Mouse (Mus musculus) CH12F3 (cell line): ENCODE results near the gene Fam163b.

Source experiments
- in situ Hi-C: fragments of 300-500 bp; cut with MboI; formaldehyde crosslinking; loops from 2 replicates; pipeline ENCODE4 v1.14.3; 2020; ENCODE audit warnings: low sequenced_read_pairs

The Fam163b gene

GRCm38 (mm10) chr2:27088071-27088644 is 54.1 kb downstream of the Fam163b start:
- in situ Hi-C loops, result no loop called here

GRCm38 (mm10) chr2:27087581-27087980 is 54.7 kb downstream of the Fam163b start:
- in situ Hi-C loops, result no loop called here

GRCm38 (mm10) chr2:27086483-27087010 is 55.7 kb downstream of the Fam163b start:
- in situ Hi-C loops, result no loop called here

GRCm38 (mm10) chr2:27085801-27086200 is 56.5 kb downstream of the Fam163b start:
- in situ Hi-C loops, result no loop called here

DNA sequence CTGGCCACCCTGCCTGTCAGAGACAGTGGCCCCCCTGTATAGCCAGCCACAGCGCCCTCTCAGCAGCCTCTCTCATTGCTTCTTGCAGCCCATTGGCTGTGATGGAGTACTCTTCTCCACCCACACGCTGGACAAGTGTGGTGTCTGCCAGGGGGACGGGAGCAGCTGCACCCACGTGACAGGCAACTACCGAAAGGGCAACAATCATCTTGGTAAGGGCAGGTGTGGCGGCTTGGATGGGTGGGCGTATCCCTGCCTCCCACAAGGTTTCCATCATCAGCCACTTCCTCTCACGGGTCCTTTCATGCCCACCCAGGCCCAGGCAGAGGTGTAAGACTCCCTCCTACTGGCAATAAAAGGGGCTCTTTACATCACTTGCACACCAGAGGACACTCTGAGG is 57.3 kb downstream of the Fam163b start:
- in situ Hi-C loops, result no loop called here

GRCm38 (mm10) chr2:27083761-27084475 is 58.4 kb downstream of the Fam163b start:
- in situ Hi-C loops, result no loop called here

- in situ Hi-C loops, result loop anchor here (5.0 kb wide), 1 partner anchor 153 kb away; no protein-coding TSS in a partner anchor
These were observed 62.6 kb downstream of the Fam163b start for GRCm38 (mm10) chr2:27079649-27080048.

GRCm38 (mm10) chr2:27079152-27079584 is 63.1 kb downstream of the Fam163b start, which contains the start of gene Adamtsl2:
TSS of gene Adamtsl2 (plus strand) at chr2:27079379.
- in situ Hi-C loops, result loop anchor here (5.0 kb wide), 1 partner anchor 153 kb away; no protein-coding TSS in a partner anchor

GRCm38 (mm10) chr2:27078312-27078711 is 64.0 kb downstream of the Fam163b start:
- in situ Hi-C loops, result loop anchor here (5.0 kb wide), 1 partner anchor 154 kb away; no protein-coding TSS in a partner anchor

- in situ Hi-C loops, result loop anchor here (5.0 kb wide), 1 partner anchor 155 kb away; no protein-coding TSS in a partner anchor
These were observed 64.5 kb downstream of the Fam163b start for GRCm38 (mm10) chr2:27077655-27078244.

DNA sequence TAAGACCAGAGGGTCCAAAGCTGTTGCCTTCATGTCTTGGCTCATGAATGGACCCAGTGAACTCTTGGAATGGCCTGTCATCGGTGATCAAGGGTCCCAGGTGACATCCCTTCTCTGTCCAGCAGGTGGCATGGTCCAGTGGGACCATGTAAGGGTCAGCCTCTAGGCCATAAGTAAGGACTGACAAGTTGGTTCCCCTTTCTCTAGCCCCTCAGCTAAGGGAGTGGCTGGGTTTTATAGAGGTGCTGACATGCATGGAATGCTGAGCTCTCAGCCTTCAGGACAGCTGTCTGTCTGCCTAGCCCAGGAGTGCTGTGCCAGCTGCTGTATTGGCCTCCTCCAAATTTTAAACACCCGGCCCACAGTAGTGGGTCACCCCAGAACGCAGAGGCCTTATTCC is 66.8 kb downstream of the Fam163b start:
- in situ Hi-C loops, result loop anchor here (5.0 kb wide), 1 partner anchor 157 kb away; no protein-coding TSS in a partner anchor

DNA sequence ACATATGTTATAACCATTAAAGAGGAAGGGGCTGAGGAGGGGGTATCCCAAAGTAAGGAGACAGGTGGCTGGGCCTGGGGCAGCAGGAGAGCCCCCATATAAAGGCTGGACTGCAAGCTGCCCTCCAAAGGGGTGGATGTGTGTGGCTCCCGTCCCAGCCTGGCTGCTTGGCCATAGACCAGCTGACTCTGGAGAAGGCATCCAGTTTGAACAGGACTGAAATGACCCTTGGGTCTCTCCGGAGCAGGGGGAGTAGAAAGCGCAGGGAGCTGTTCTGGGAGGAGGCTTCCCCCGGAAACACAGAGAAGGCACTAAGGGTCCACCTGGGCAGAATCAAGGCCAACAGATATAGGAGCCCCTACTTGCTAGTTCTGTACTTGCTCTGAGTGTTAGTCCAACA is 67.5 kb downstream of the Fam163b start:
- in situ Hi-C loops, result loop anchor here (5.0 kb wide), 1 partner anchor 157 kb away; no protein-coding TSS in a partner anchor

- in situ Hi-C loops, result no loop called here
These were observed 68.9 kb downstream of the Fam163b start for GRCm38 (mm10) chr2:27073407-27073806.

- in situ Hi-C loops, result no loop called here
These were observed 70.3 kb downstream of the Fam163b start, which contains the start of gene Mymk for GRCm38 (mm10) chr2:27071978-27072377. TSS of gene Mymk (minus strand) at chr2:27072179.

DNA sequence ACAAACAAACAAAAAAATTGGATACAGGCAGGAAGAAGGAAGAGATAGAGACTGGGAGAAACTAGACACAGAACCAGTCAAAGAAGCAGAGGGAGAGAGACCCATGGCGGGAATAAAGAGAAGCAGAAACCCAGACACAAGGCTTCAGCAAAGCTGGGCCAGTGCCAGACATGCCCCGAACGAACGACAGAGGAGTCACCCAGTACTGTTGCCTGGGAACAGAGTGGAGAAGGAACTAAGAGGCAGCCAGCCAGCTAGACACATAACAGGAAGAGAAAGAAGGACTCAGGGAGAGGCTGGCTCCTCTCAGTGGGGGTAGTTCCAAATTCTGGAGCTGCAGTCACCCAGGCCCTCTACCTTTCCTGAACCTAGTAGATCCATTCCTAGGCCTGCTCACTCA is 71.2 kb downstream of the Fam163b start:
- in situ Hi-C loops, result no loop called here

DNA sequence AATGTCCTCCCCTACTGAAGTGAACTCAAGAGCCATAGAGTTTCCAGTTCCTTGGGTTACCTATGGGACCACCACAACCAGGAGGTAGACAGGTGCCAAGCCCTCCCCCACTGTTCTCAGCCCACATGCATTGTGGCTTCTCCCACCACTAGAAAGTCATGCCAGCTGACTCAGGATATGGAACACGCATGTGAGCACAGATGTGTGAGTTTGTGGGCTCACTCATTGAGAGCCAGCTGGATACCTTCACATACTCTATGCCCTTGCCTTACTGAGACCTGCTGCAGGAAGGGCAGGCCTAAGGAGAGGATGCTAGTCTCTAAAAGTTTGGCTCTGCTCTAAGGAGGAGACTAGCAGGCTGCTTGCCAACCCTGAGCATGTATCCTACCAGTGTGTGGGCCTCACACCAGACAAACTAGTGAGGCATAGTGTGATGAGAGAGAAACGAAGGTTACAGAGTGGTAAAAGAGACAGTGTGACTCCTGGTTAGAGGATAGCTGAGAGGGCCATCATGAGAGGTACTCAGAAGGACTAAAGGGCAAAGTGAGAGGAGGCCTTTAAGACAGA is 72.0 kb downstream of the Fam163b start:
- in situ Hi-C loops, result no loop called here

DNA sequence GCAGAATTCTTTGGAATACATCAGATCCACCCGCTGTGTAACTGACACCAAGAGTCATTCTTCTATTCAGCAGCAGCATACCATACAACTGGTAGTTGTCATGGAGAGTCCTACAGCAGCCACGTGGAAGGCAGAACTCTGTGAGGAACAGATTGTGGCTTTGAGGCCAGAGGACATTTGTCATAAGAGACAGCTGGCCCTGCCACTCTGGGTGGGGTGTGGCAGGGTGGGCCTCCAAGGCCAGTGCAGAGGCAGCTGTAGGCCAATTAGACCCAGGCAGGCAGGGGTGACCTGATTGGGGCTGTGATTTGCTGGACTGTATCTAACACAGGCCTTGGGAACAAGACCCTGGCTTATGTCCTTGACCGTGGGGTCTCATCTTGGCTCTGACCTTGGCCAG is 72.6 kb downstream of the Fam163b start:
- in situ Hi-C loops, result no loop called here

DNA sequence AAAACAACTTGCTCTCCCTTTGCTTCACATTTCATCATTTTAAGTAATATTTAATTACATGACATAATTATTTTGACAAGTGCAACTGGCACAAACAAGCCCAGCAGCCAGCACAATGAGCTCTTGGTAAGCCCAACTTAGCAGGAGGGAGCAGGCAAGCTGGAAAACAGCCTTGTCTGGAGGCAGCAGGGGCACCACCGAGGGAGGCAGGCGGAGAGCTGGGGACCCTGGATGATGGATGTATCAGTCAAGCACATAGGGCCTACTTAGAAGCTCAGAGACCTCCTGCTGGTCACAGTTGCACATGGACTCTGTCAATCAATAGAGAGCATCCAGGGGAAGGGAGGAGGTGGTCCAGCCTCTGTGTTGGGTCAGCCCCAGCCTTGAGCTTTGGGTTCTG is 74.3 kb downstream of the Fam163b start:
- in situ Hi-C loops, result no loop called here

DNA sequence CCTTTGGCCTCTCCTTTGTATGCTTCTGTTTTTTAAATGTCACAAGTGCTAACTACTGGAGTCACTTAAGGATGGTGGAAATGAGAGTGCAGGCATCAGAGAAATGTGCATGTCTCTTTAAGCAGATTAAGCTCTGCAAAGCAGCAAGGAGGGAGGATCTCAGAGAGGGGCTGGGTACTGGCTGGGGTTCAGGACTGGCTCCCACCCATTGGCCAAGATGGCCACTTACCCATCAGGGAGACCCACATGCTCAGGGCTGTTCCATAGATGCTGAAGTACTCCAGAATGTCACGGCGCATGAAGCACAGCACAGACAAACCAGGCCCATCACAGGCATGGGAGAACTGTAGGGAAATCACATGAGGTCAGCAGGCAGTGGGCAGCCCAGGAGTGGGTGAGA is 75.2 kb downstream of the Fam163b start:
- in situ Hi-C loops, result no loop called here
